Mouse (Mus musculus): ENCODE measurements around the gene Ppp1r3e.

Ppp1r3e gene

DNA sequence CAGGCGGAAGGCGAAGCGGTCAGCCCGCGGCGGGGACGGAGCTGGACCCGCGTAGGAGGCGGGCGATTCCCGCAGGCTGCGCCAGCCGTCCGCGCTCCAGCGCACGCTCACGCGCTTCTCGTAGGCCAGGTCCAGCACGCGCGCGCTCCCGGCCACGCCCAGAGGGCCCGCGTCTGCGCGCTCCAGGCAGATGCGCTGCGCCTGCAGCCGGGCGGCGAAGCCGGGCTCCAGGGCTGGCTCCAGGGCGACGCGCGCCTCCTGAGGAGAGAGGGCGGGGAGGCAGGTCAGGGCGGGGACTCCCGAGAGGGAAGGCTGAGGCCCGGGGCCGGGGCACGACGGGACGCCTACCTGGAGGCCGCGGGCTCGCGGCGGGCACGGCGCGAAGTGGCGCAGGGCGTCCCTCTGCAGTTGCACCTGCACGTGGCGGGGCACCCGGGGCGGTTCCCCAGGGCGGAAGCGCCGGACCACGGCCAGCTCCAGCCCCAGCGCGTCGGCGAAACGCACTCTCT, 757 bp downstream of the Ppp1r3e start:
- DNase-seq = peak; percentile 93

DNA sequence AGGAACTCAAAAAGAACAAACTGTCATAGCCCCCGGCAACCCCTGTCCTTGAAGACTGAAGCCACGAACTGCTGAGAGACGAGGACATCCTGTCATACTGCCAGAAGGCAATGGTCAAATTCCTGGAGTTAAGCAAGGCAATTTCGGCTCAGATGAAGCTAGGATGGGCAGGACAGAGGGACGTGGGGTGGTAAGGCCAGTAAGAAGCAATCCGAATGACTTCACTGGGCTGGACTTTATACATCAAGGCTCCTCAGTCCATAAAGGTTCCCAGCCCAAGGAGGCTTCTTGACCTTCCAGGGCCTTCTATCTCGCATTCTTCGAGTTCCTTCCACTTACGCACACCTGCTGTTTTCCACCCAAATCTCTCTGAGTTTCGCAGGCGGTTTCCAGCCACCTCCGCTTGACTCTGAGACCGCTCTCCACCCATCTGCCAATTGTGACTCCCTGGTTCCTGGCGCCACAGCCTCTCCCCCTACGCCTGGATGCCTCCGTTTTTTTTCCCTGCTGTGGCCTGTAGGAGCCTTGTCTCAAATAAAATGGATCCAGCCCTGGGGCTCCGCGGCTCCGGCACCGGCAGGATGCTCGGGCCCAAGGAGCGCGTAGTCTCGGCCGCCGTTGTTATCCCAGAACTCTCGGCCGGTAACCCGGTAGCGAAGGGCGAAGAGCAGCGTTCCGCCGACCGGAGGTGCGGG, 1.4 kb downstream of the Ppp1r3e start:
- no peak for DNase-seq

DNA sequence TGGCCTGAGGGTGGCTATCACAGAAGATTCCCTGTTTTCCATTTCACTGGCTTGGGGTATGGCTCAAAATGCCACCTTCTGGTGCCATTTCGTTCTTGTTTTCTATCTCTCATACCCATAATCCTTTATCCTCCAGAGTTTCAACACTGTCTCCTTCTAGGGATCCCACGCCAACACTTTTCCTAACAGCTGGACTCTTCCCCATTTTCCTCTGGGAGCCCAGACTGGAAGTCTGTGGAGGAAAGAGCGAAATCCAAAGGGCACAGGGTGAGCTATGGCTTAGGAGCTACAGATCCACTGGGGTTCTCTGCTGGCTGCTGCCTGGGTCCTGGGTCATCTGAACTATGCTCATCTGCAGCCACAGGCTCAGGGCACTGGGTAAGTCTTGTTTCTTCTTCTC, 3.2 kb downstream of the Ppp1r3e start:
- no peak for DNase-seq

DNA sequence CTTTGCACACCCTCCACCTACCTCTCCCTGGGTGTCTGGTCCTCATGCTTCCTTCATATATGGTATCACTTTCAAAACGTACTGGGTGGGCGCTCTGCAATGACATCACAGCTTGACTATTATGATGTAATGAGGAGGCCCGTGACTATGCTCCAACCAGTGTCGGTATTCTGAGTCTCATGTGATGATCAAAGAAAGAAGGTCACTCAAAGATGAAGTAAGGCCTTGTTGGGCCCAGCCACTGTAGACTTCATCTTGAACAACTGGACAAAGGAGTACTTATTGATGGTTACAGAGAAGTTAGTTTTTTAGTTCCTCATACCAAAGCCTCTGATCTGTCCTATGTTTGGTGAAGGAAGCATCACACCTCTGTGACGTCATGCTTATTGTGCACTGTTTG, 6.5 kb downstream of the Ppp1r3e start, which contains the start of gene Homez:
TSS of gene Homez (minus strand) at position 101 of the 400 bp plus-strand sequence.
- DNase-seq = no peak

DNA sequence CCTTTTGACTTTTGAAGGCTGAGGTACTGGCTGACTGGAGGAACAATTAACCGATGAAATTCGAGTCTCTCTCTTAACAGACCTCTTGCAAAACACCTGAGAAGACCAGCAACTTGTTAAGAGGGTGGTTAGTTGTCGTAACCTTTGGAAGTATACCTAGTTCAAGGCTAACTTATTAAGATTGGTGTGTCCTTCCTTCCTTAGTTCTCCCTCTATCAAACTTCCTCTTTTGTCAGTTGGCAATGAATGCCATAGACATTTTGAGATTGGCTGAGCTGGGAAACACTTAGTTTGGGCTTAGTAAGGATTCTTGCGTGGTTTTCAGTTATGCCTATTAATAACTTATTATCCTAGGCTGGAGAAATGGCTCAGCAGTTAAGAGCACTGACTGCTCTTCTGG, 9.3 kb downstream of the Ppp1r3e start:
- no peak for DNase-seq

DNA sequence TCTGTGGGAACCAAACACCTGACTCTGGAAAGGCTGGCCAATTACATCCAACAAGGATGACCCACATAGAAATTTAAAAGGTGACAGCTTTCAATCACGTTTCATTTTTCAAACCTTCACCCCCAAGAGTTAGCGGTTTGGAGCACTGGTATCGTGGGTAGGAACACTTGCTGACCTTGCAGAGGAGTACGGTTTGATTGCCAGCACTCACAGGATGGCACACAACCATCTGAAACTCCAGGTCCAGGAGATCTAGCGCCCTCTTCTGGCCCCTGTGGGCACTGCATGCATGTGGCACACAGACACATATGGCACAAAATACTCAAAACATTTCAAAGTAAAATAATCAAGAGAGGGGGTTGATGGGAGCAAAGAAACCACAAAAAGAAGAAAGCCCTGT, 10.4 kb downstream of the Ppp1r3e start:
- DNase-seq = no peak

DNA sequence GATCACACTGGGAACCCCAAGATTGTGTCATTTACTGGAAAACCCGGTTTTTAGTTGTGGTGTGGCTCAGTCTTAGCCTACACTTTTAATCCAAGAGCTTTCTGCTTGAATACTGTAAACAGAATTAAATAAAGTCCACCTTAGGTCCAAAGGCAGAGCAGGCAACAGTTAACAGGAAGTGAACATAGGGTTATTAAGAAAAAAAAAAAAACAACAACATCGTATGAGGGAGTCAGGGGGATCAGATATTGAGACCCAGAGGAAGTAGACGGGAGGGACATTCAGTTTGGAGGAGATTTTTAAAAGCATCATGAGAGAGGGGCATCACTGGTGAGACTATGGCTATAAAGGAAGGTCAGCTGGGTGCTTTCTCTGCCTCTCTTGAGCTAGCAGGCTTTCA, 11.1 kb downstream of the Ppp1r3e start:
- DNase-seq = no peak

DNA sequence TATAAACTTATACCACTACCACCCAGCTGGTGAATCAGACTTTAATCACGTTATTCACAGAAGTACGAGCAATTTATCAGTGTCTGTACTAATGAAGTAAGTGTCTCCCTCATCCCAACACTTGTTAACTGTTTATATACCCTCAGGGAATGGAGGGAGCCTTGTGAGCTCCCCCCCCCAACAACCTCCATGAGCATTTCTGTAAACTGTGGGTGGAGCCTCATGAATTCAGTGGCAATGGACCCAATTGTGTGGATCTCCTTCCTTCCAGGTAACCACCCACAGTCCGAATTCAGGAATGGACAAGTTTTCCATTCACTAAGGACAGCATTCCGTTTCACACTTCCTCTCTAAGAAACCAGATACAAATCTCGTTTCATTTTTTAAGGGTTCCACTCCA, 11.7 kb downstream of the Ppp1r3e start:
- DNase-seq = no peak

DNA sequence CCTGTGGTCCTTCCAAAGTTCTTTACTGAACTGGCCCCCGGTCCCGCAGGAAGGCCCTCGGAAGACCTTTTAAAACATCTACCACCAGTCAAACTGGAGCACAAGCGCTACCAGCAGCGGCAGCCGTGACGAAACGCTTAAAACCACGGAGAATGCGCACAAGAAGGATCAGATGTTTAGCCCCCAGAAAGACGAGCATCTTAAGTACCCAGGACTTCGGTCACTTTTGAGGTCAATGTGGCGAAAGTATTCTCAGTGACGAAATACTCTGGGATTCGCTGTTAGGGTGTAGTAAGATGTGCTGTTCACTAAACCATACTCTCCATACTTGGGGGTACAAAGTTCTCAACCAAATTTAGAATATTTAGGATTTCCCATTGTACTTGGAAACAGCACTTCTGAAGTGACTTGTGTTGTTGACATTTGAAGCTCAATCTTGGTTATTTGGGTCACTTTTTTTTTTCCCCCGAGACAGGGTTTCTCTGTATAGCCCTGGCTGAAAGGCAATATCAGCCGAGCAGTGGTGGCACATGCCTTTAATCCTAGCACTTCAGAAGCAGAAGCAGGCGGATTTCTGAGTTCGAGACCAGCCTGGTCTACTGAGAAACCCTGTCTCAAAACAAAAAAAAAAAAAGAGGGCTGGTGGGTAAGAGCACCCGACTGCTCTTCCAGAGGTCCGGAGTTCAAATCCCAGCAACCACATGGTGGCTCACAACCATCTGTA, 12.9 kb downstream of the Ppp1r3e start:
- no peak for DNase-seq

DNA sequence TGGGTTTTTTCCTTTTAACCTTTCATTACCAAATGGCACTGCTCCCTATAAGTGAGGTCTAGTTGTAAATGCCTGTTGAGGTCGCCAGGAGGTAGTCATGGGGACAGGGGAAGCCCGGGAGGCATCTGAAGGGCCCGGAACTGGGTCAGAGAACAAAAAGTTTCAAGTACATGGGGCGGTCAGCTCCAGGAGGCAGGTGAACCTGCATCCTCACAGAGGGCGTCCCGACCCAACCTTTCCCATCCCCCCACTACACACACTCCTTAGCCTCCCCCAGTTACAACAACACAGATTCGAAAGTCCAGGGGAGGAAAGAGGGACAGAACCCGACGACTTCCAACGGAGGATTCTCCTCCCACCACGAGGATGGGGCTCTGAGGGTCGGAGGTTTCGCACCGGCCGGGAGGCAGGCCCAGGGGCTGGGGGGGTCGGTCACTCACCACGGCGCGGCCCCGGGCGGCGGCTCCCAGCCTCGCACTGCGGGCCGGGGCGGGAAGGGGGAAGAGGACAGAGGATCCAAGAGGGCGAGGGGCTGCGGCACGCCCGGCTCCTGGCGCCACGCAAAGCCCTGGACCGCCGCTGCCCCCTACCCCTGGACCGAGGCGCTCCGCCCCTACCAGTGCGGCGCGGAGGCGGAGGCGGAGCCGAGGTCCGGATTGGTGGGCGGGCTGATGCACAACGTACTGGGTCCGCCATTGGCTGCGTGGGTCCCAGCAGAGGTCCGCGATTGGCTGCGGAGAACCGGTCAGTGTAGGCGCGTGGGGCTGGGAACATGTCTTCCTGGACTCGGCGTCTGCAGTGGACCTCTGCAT, 13.6 kb downstream of the Ppp1r3e start:
- DNase-seq = peak; percentile 97

DNA sequence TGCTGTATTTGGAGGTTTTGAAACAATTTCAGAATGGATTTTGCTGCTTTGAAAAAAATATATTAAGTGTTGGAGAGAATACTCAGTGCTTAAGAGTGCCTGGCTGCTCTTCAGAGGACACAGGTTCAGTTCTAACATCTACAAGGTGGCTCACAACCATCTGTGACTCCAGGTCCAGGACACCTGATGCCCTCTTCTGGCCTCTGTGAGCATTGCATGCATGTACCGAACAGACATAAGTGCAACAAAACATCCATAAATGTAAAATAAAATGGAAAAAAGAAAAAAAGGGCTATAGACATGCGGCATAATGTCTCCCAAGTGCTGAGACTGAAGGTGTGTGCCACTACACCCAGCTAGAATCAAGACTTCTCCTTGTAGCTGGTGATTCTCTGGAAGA, 16.8 kb downstream of the Ppp1r3e start:
- peak; percentile 80 for DNase-seq

DNA sequence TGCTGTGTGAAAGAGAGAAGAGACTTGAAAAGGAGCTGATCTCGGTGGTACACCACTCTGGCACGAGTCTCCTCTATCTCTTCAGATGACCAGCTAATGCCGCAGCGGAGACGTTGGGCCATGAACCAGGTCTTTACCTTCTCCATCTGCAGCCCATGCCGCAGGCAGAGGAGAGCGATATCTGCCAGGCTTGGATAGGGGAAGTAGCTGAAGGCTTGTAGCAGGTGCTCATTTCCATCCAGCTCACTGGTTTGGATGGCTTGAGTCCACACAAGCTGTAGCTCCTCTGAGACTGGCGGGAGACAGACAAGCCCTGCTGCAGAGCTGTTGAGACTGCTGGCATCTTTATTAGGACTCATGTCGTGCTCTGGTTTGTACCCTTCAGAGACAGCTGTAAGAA, 19.5 kb downstream of the Ppp1r3e start:
- DNase-seq = no peak

DNA sequence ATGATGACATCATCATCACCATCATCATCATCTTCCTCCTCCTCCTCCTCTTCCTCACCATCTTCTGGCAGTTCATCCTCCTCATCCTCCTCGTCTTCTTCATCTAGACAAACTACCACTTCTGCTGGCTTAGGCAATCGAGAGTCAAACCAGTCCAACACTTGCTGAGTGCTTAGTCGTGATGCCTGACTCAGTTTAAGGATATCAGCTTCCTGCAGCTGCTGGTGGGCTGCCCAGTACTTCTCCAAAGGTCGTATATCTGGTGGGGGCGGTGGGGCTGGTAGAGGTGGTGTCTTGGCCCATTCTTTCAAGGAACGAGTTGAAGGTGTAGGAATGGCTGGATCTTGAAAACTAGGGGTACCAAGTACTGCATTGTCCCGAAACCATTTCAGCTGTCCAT, 20.6 kb downstream of the Ppp1r3e start:
- no peak for DNase-seq

DNA sequence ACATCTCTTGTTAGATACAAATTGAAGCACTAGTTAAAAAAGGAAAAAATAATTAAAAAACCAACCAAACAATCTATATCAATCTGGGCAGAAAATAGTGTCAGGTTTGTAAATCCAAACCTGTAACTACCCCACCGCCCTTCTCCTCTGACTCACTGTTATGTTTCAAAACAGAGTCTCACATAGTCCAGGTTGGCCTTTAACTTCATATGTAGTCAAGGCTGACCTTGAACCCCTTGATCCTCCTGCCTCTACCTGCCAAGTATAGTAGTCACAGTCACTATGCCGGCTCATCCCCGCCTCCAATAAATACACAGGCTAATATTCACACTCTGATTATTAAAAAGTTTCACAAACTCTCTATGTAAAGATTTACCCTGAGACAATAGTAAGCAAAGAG, 21.6 kb downstream of the Ppp1r3e start:
- no peak for DNase-seq

DNA sequence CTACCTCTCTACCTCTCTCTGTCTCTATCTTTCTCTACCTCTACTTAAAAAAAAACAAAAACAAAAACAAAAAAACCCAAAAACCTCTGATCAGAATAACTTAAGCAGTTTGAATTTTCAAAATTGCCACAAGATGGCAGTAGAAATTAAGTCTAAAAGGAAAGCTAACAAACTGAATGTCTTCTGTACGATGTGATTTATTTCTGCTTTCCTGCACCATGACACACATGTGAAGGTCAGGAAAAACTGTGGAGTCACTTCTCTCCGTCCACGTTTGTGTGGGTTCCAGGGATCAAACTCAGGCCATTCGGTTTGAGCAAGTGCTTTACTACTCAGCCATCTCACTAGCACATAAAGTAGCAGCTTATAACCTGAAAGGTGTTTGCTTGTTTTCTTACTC, 33.9 kb downstream of the Ppp1r3e start:
- peak; percentile 18 for DNase-seq

DNA sequence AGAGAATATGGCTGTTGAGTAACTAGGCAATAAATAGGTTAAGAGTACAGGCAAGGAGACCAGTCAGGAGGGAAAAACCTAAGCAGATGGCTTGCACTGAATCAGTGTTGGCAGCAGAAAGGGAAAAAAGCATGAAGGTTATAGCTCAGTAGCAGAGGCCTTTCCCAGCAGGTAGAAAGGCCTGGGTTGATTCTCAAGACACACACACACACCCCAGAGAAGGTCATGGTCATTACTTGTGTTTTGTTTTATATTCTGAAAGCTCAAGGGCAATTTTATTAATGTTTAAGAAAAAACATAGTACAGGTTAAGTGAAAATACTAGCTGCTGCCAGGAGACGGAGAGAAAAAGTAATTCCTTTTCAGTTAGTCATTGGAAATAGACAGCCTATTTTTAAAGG, 53.6 kb downstream of the Ppp1r3e start:
- peak; percentile 16 for DNase-seq

All from kidney, postnatal 10 days (tissue).